Mouse (Mus musculus) cerebellum, adult 2 months (tissue): Measurements from ENCODE around the gene Gm12166.

Source experiments
- CTCF ChIP-seq: fragments of 200-500 bp; IDR thresholded peaks from 2 replicates; pipeline ENCODE4 v1.5.1; 2011; ENCODE audit warnings: low read depth, mild to moderate bottlenecking, control low read depth, low read length, moderate library complexity, borderline replicate concordance; ENCODE audit not compliant: insufficient read depth
- POLR2A ChIP-seq: fragments of 200-500 bp; IDR thresholded peaks from 2 replicates; pipeline ENCODE4 v1.6.1; 2011; ENCODE audit warnings: low read length, control low read depth, borderline replicate concordance; ENCODE audit not compliant: insufficient read depth

DNA sequence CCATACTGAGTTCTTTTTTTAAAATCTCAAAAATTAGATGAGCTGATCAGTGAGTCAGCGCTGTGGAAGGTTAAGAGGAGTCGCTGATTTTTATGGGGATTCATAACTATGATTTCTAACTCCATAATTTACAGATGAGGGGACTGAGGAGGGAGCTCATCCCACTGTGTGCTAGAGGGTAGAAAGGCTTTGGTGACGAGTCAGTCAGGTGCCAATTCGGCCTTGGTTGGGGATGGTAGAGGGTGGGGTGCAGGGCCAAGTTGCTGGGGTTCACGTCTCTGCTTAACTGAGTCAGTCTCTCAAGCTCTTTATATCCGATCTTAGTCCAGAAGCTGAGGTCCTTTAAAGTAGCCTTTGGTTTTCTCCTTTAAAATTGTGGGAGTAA, 44.1 kb upstream of the Gm12166 start:
- TF ChIP-seq CTCF, result no peak
- no peak for TF ChIP-seq POLR2A
